15 mouse cellular contexts compared by ENCODE assay signal in the genomic region with DNA sequence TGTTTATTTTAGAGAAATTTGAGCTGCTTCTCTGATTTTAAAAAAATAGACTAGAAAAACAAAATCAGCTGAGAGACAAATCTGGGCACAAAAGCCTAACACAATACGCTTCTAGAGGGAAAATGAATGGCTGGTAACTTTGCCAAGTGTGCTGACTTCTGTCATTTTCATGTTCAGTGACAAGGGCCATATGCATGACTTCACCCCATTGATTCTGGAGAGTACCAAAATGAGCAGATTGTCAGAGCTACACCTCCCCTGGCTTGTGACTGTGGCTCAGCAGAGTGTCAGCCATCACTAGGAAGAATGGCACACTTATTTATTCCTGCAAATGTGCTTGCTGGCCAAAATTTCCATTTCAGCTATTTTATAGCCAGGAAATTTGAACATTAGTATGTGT.
DNase-seq lines count a peak whose midpoint lies in the region; ATAC-seq lines count a peak whose summit lies in the region.
"Had no signal": no experiment of that assay in that cellular context is flagged by ENCODE, and none has a peak within 500 bp of the region (broad histone marks: within the 10 kb centered on the region; RNA-seq: fewer than 3 reads in every experiment).

No protein-coding gene starts in this region.

- no peak overlapping the region for H3K4me3 ChIP-seq in forebrain, embryonic 13.5 days
- no peak overlapping the region for H3K4me3 ChIP-seq in forebrain, embryonic 12.5 days (replicated peaks)
- H3K4me3 ChIP-seq: embryonic facial prominence, embryonic 15.5 days; heart, adult 2 months had no signal

- H3K9me3 ChIP-seq in forebrain, embryonic 13.5 days (replicated peaks): no peaks in the 10 kb centered on the region
- no peaks in the 10 kb centered on the region for H3K9me3 ChIP-seq in forebrain, embryonic 12.5 days
- H3K9me3 ChIP-seq: embryonic facial prominence, embryonic 15.5 days had no signal

- peak; percentile 87; the same call in 1 of the 2 replicates for ATAC-seq in forebrain, embryonic 13.5 days
- ATAC-seq in forebrain, embryonic 12.5 days (ENCODE audit: low FRiP score): no peak
- ATAC-seq: intestine, postnatal 0 days had no signal

- no peaks in the 10 kb centered on the region for H3K27me3 ChIP-seq in forebrain, embryonic 13.5 days
- H3K27me3 ChIP-seq in forebrain, embryonic 12.5 days: no peaks in the 10 kb centered on the region
- H3K27me3 ChIP-seq: embryonic facial prominence, embryonic 15.5 days had no signal

- no peak overlapping the region for H3K27ac ChIP-seq in forebrain, embryonic 13.5 days
- no peak overlapping the region for H3K27ac ChIP-seq in forebrain, embryonic 12.5 days
- H3K27ac ChIP-seq: embryonic facial prominence, embryonic 15.5 days; heart, adult 2 months had no signal

- H3K36me3 ChIP-seq in forebrain, embryonic 13.5 days (ENCODE audit: poor library complexity, severe bottlenecking): no peaks in the 10 kb centered on the region
- no peaks in the 10 kb centered on the region for H3K36me3 ChIP-seq in forebrain, embryonic 12.5 days (replicated peaks)
- H3K36me3 ChIP-seq: embryonic facial prominence, embryonic 15.5 days had no signal

- H3K4me1 ChIP-seq in forebrain, embryonic 13.5 days: no peaks in the 10 kb centered on the region
- no peaks in the 10 kb centered on the region for H3K4me1 ChIP-seq in forebrain, embryonic 12.5 days
- H3K4me1 ChIP-seq: embryonic facial prominence, embryonic 15.5 days had no signal

- no peak overlapping the region for H3K9ac ChIP-seq in forebrain, embryonic 13.5 days
- H3K9ac ChIP-seq in forebrain, embryonic 12.5 days: no peak overlapping the region
- H3K9ac ChIP-seq: embryonic facial prominence, embryonic 15.5 days had no signal

- WGBS in forebrain, embryonic 13.5 days: 76% methylated on average over 1 of the region's 1 CpGs
- WGBS in forebrain, embryonic 12.5 days: 87% methylated on average over 1 of the region's 1 CpGs

- peak; percentile 92 for DNase-seq in brain, adult 2 months (ENCODE audit: low read depth, low spot score)
- peak; percentile 77 to 82 for DNase-seq in cerebellum, postnatal 10 days
- DNase-seq in layer of hippocampus, adult 9-11 months: peak; percentile 60
- no peak for DNase-seq in ovary, adult 18-20 months (ENCODE audit: low spot score)
- no peak for DNase-seq in gastrocnemius, adult 18-20 months (ENCODE audit: low spot score)
- DNase-seq in kidney, postnatal 4 days: no peak
- DNase-seq: adrenal gland, adult 8-10 months; heart, adult 2 months; lung, postnatal 4 days; midbrain, embryonic 14.5 days; right cerebral cortex, postnatal 25 days had no signal

- H3K4me2 ChIP-seq in forebrain, embryonic 13.5 days: no peak overlapping the region
- H3K4me2 ChIP-seq in forebrain, embryonic 12.5 days: no peak overlapping the region
- H3K4me2 ChIP-seq: embryonic facial prominence, embryonic 15.5 days had no signal

Comparison
In these comparisons a context has a peak if more than half of its experiments do, and no peak if none do; other contexts are left out.
1. DNase-seq: peak in brain, adult 2 months (single experiment), cerebellum, postnatal 10 days (2 of 2) and layer of hippocampus, adult 9-11 months (single experiment); none in ovary, adult 18-20 months (single experiment), gastrocnemius, adult 18-20 months (single experiment) and kidney, postnatal 4 days (0 of 2).